Mouse (Mus musculus): Measurements from ENCODE around the gene Rassf1.

Gene Rassf1

GRCm38 (mm10) chr9:107582509-107583062, 31.2 kb downstream of the Rassf1 start:
- DNase-seq = no peak

- DNase-seq = no peak
Measured at GRCm38 (mm10) chr9:107583174-107583573, 31.8 kb downstream of the Rassf1 start.

GRCm38 (mm10) chr9:107586504-107586903, 35.1 kb downstream of the Rassf1 start:
- no peak for DNase-seq

GRCm38 (mm10) chr9:107586974-107587832, 35.8 kb downstream of the Rassf1 start, which contains the start of gene Ifrd2:
Gene Ifrd2, plus strand, starts transcription at chr9:107587642.
- DNase-seq = peak; percentile 99

- DNase-seq = peak; percentile 69
Measured at GRCm38 (mm10) chr9:107587833-107588639, 36.7 kb downstream of the Rassf1 start.

GRCm38 (mm10) chr9:107590058-107590772, 38.9 kb downstream of the Rassf1 start:
- DNase-seq = peak; percentile 83

GRCm38 (mm10) chr9:107590773-107591060, 39.4 kb downstream of the Rassf1 start:
- DNase-seq = no peak

- no peak for DNase-seq
Measured at GRCm38 (mm10) chr9:107593101-107593976, 42.0 kb downstream of the Rassf1 start.

GRCm38 (mm10) chr9:107594281-107595062, 43.1 kb downstream of the Rassf1 start:
- DNase-seq = no peak

- DNase-seq = no peak
Measured at GRCm38 (mm10) chr9:107596619-107597569, 45.5 kb downstream of the Rassf1 start.

- no peak for DNase-seq
Measured at GRCm38 (mm10) chr9:107598385-107598784, 47.0 kb downstream of the Rassf1 start.

- no peak for DNase-seq
Measured at GRCm38 (mm10) chr9:107599433-107599832, 48.1 kb downstream of the Rassf1 start.

GRCm38 (mm10) chr9:107599842-107600241, 48.5 kb downstream of the Rassf1 start:
- no peak for DNase-seq

GRCm38 (mm10) chr9:107600745-107601144, 49.4 kb downstream of the Rassf1 start:
- DNase-seq = no peak

GRCm38 (mm10) chr9:107601275-107601674, 49.9 kb downstream of the Rassf1 start:
- no peak for DNase-seq

- DNase-seq = peak; percentile 92
Measured at GRCm38 (mm10) chr9:107602068-107602648, 50.8 kb downstream of the Rassf1 start.

- DNase-seq = no peak
Measured at GRCm38 (mm10) chr9:107603251-107603650, 51.9 kb downstream of the Rassf1 start.

- no peak for DNase-seq
Measured at GRCm38 (mm10) chr9:107605041-107605661, 53.8 kb downstream of the Rassf1 start.

- no peak for DNase-seq
Measured at GRCm38 (mm10) chr9:107606591-107606990, 55.2 kb downstream of the Rassf1 start.
